Mouse (Mus musculus) kidney, adult 2 months (tissue): ENCODE measurements at regions not wholly inside any gene's neighbourhood (a gene's known extent, or its start where the extent isn't known, plus 50 kb on each side); places are given as distances from the start of the nearest gene placed in this dataset.

Experiments
- CTCF ChIP-seq: fragments of 200-500 bp; conservative IDR thresholded peaks from 2 replicates; pipeline ENCODE4 v1.5.1; 2011; ENCODE audit warnings: low read depth, mild to moderate bottlenecking, control low read depth, low read length, moderate library complexity, mixed read lengths; ENCODE audit not compliant: insufficient read depth, insufficient read length
- POLR2A ChIP-seq: fragments of 200-500 bp; IDR thresholded peaks from one replicate; pipeline ENCODE4 v1.6.1; 2011; ENCODE audit warnings: low read depth, low read length, control low read depth

GRCm38 (mm10) chr2:92750672-92751071, 151.2 kb downstream of the Chst1 start:
- TF ChIP-seq CTCF: no peak
- TF ChIP-seq POLR2A: no peak
